Mouse (Mus musculus) hindbrain, embryonic 15.5 days (tissue): ENCODE measurements around the gene Psg20. TPM values are rescaled to one million over a fixed set of nuclear protein-coding genes. Genes with fewer than 3 reads are reported as not detected.
"Not testable (repeated sequence)": the region's sequence is repeated elsewhere in the genome, so short reads cannot be mapped to it uniquely, and the experiment has no call there.

Experiments used
- ATAC-seq: fragments of 200-750 bp; cut with Nextera tagmentation; 2 replicates; pipeline ENCODE4 v1.8.0; 2017; ENCODE audit warnings: low read depth, moderate number of reproducible peaks, moderate TSS enrichment; ENCODE audit not compliant: low FRiP score
- H3K27ac ChIP-seq: fragments of 300-500 bp; sonication (generic); replicated peaks from 2 replicates; pipeline ENCODE4 v1.5.1; 2015; ENCODE audit warnings: mild to moderate bottlenecking, inconsistent platforms
- H3K27me3 ChIP-seq: fragments of 300-500 bp; sonication (generic); 2 replicates; pipeline ENCODE4 v1.6.1; 2015; ENCODE audit warnings: control low read depth, inconsistent platforms
- H3K36me3 ChIP-seq: fragments of 300-500 bp; sonication (generic); 2 replicates; pipeline ENCODE4 v1.6.1; 2015; ENCODE audit warnings: control low read depth, inconsistent platforms
- H3K4me1 ChIP-seq: fragments of 300-500 bp; sonication (generic); replicated peaks from 2 replicates; pipeline ENCODE4 v1.6.1; 2015; ENCODE audit warnings: control low read depth, inconsistent platforms
- H3K4me2 ChIP-seq: fragments of 300-500 bp; sonication (generic); 2 replicates; pipeline ENCODE4 v1.6.1; 2015; ENCODE audit warnings: moderate library complexity, mild to moderate bottlenecking, inconsistent platforms
- H3K4me3 ChIP-seq: fragments of 300-500 bp; sonication (generic); 2 replicates; pipeline ENCODE4 v1.5.1; 2015; ENCODE audit warnings: mild to moderate bottlenecking, inconsistent platforms
- H3K9ac ChIP-seq: fragments of 300-500 bp; sonication (generic); 2 replicates; pipeline ENCODE4 v1.6.1; 2015; ENCODE audit warnings: inconsistent platforms
- H3K9me3 ChIP-seq: fragments of 300-500 bp; sonication (generic); 2 replicates; pipeline ENCODE4 v1.6.1; 2016; ENCODE audit warnings: control low read depth, inconsistent platforms
- WGBS: fragments of 180-500 bp; shearing (Covaris S2); methylation state at CpG from one replicate; pipeline ENCODE4 v1.1.7; 2015; 5-methylcytosine and 5-hydroxymethylcytosine counted together
- polyA plus RNA-seq: library from polyadenylated mRNA; unstranded; fragments of >200 nt; fragmentation: Nextera tagmentation; extraction: Ambion mirVana; gene quantifications from 2 replicates; pipeline ENCODE4 v1.2.1, GENCODE M21; 2015

Gene Psg20
- polyA plus RNA-seq = 0.08 TPM in 1 of 2 replicates, not detected in the other

GRCm38 (mm10) chr7:18686085-18686484 lies at the start of gene Psg20:
Gene Psg20, minus strand, starts transcription at chr7:18686185.
- no peak within 1 kb of the TSS for H3K27ac ChIP-seq
- H3K9ac ChIP-seq = no peak within 1 kb of the TSS
- H3K9me3 ChIP-seq = no peaks in the 10 kb centered on the region
- H3K27me3 ChIP-seq = no peaks in the 10 kb centered on the region
- WGBS = 74% methylated on average over 2 of the region's 2 CpGs
- H3K4me2 ChIP-seq = no peak within 1 kb of the TSS
- H3K4me3 ChIP-seq = no peak within 1 kb of the TSS
- no peaks in the 10 kb centered on the region for H3K36me3 ChIP-seq
- no peak for ATAC-seq
- no peaks in the 10 kb centered on the region for H3K4me1 ChIP-seq

- Histone ChIP-seq H3K4me2 (no peak overlapping the region), H3K9me3 (no peaks in the 10 kb centered on the region), H3K27me3 (no peaks in the 10 kb centered on the region), H3K4me3 (no peak overlapping the region), H3K27ac (no peak overlapping the region), H3K36me3 (no peaks in the 10 kb centered on the region), H3K9ac (no peak overlapping the region), H3K4me1 (no peaks in the 10 kb centered on the region)
- ATAC-seq = no peak
- WGBS = 87% methylated on average over 1 of the region's 1 CpGs
Measured at GRCm38 (mm10) chr7:18734451-18734850, 48.5 kb upstream of the Psg20 start.

- ATAC-seq = no peak
- no peaks in the 10 kb centered on the region for H3K9me3 ChIP-seq
Measured at GRCm38 (mm10) chr7:18733111-18733510, 47.1 kb upstream of the Psg20 start.

GRCm38 (mm10) chr7:18728391-18728790 lies 42.4 kb upstream of the Psg20 start:
- no peak for ATAC-seq
- no peak overlapping the region for H3K4me2 ChIP-seq
- no peaks in the 10 kb centered on the region for H3K27me3 ChIP-seq
- H3K4me3 ChIP-seq = no peak overlapping the region
- H3K9ac ChIP-seq = no peak overlapping the region
- no peak overlapping the region for H3K27ac ChIP-seq
- no peaks in the 10 kb centered on the region for H3K36me3 ChIP-seq
- H3K9me3 ChIP-seq = no peaks in the 10 kb centered on the region
- no peaks in the 10 kb centered on the region for H3K4me1 ChIP-seq
- 89% methylated on average over 1 of the region's 1 CpGs for WGBS

More at GRCm38 (mm10) chr7:18733111-18733510, 47.1 kb upstream of the Psg20 start:
- Histone ChIP-seq H3K36me3 (no peaks in the 10 kb centered on the region), H3K27me3 (no peaks in the 10 kb centered on the region), H3K4me1 (no peaks in the 10 kb centered on the region), H3K4me2 (no peak overlapping the region), H3K9ac (no peak overlapping the region), H3K4me3 (no peak overlapping the region), H3K27ac (no peak overlapping the region)

- H3K36me3 ChIP-seq, H3K4me1 ChIP-seq, H3K27me3 ChIP-seq, H3K4me2 ChIP-seq, ATAC-seq, H3K9ac ChIP-seq, H3K9me3 ChIP-seq, H3K27ac ChIP-seq, H3K4me3 ChIP-seq: not testable (repeated sequence)
Measured at GRCm38 (mm10) chr7:18725931-18726330, 39.9 kb upstream of the Psg20 start.

- Histone ChIP-seq H3K4me3 (no peak overlapping the region), H3K9me3 (no peaks in the 10 kb centered on the region), H3K4me1 (no peaks in the 10 kb centered on the region), H3K9ac (no peak overlapping the region), H3K4me2 (no peak overlapping the region), H3K36me3 (no peaks in the 10 kb centered on the region), H3K27me3 (no peaks in the 10 kb centered on the region), H3K27ac (no peak overlapping the region)
- 82% methylated on average over 6 of the region's 6 CpGs for WGBS
- ATAC-seq = no peak
Measured at GRCm38 (mm10) chr7:18724001-18724400, 38.0 kb upstream of the Psg20 start.

- 33% methylated on average over 2 of the region's 2 CpGs for WGBS
- no peak for ATAC-seq
- H3K9ac ChIP-seq = no peak within 1 kb of the TSS
Measured at GRCm38 (mm10) chr7:18717790-18718189, 31.8 kb upstream of the Psg20 start, which contains the start of gene Psg22. Gene Psg22, plus strand, starts transcription at chr7:18718090.

GRCm38 (mm10) chr7:18715546-18715945 lies 29.6 kb upstream of the Psg20 start:
- WGBS = 75% methylated on average over 4 of the region's 4 CpGs
- Histone ChIP-seq H3K9me3 (no peaks in the 10 kb centered on the region), H3K27ac (no peak overlapping the region), H3K36me3 (no peaks in the 10 kb centered on the region), H3K9ac (no peak overlapping the region), H3K4me3 (no peak overlapping the region), H3K27me3 (no peaks in the 10 kb centered on the region), H3K4me1 (no peaks in the 10 kb centered on the region), H3K4me2 (no peak overlapping the region)
- no peak for ATAC-seq

More at GRCm38 (mm10) chr7:18717790-18718189, 31.8 kb upstream of the Psg20 start, which contains the start of gene Psg22:
- Histone ChIP-seq H3K27ac (no peak within 1 kb of the TSS), H3K36me3 (no peaks in the 10 kb centered on the region), H3K27me3 (no peaks in the 10 kb centered on the region), H3K4me1 (no peaks in the 10 kb centered on the region), H3K4me3 (no peak within 1 kb of the TSS), H3K9me3 (no peaks in the 10 kb centered on the region), H3K4me2 (no peak within 1 kb of the TSS)

- H3K36me3 ChIP-seq = no peaks in the 10 kb centered on the region
- ATAC-seq = no peak
- 74% methylated on average over 1 of the region's 1 CpGs for WGBS
- H3K27ac ChIP-seq = no peak overlapping the region
- no peak overlapping the region for H3K4me2 ChIP-seq
- H3K9me3 ChIP-seq = no peaks in the 10 kb centered on the region
- no peaks in the 10 kb centered on the region for H3K27me3 ChIP-seq
- H3K9ac ChIP-seq = no peak overlapping the region
- no peak overlapping the region for H3K4me3 ChIP-seq
- no peaks in the 10 kb centered on the region for H3K4me1 ChIP-seq
Measured at GRCm38 (mm10) chr7:18710846-18711245, 24.9 kb upstream of the Psg20 start.

GRCm38 (mm10) chr7:18710331-18710730 lies 24.3 kb upstream of the Psg20 start:
- not testable (repeated sequence) for H3K4me2 ChIP-seq, H3K9ac ChIP-seq, H3K4me1 ChIP-seq, ATAC-seq, H3K4me3 ChIP-seq, H3K9me3 ChIP-seq, H3K36me3 ChIP-seq, H3K27ac ChIP-seq, H3K27me3 ChIP-seq
- WGBS = 75% methylated on average over 4 of the region's 4 CpGs

- no peak for ATAC-seq
- H3K4me3 ChIP-seq = no peak overlapping the region
Measured at GRCm38 (mm10) chr7:18685586-18685985, 399 bp downstream of the Psg20 start.

GRCm38 (mm10) chr7:18679772-18680171 lies 6.2 kb downstream of the Psg20 start:
- no peak overlapping the region for H3K4me2 ChIP-seq
- H3K9ac ChIP-seq = no peak overlapping the region
- ATAC-seq = peak; percentile 63; the same call in 1 of the 2 replicates
- no peak overlapping the region for H3K27ac ChIP-seq
- no peak overlapping the region for H3K4me3 ChIP-seq
- H3K36me3 ChIP-seq = no peaks in the 10 kb centered on the region
- 44% methylated on average over 2 of the region's 2 CpGs for WGBS
- no peaks in the 10 kb centered on the region for H3K27me3 ChIP-seq
- no peaks in the 10 kb centered on the region for H3K4me1 ChIP-seq
- H3K9me3 ChIP-seq = no peaks in the 10 kb centered on the region

More at GRCm38 (mm10) chr7:18685586-18685985, 399 bp downstream of the Psg20 start:
- Histone ChIP-seq H3K27ac (no peak overlapping the region), H3K4me1 (no peaks in the 10 kb centered on the region), H3K9me3 (no peaks in the 10 kb centered on the region), H3K27me3 (no peaks in the 10 kb centered on the region), H3K36me3 (no peaks in the 10 kb centered on the region), H3K9ac (no peak overlapping the region), H3K4me2 (no peak overlapping the region)

- H3K27ac ChIP-seq, H3K4me1 ChIP-seq, H3K9me3 ChIP-seq, ATAC-seq, H3K36me3 ChIP-seq, H3K27me3 ChIP-seq, H3K4me2 ChIP-seq, H3K4me3 ChIP-seq, H3K9ac ChIP-seq: not testable (repeated sequence)
- WGBS = 55% methylated on average over 1 of the region's 2 CpGs
Measured at GRCm38 (mm10) chr7:18656625-18657024, 29.4 kb downstream of the Psg20 start, which contains the start of gene Psg21. Gene Psg21, minus strand, starts transcription at chr7:18656725.
